Mouse (Mus musculus): ENCODE data around the gene Taar7e. TPM values are rescaled to one million over a fixed set of nuclear protein-coding genes. Genes with fewer than 3 reads are reported as not detected.

The Taar7e gene
- not detected in 2 replicates for polyA plus RNA-seq (2014; fragmentation: Nextera tagmentation; extraction: Ambion mirVana)

GRCm38 (mm10) chr10:24037314-24037713, at the start of gene Taar7e:
Taar7e (plus strand) TSS chr10:24037614.
- DNase-seq (ENCODE audit: low spot score) (no peak), ATAC-seq (ENCODE audit: low FRiP score) (no peak)
- no peak within 1 kb of the TSS for H3K4me3 ChIP-seq (replicated peaks; ENCODE audit: low read length)
- no peaks in the 10 kb centered on the region for H3K27me3 ChIP-seq (ENCODE audit: control insufficient read depth, insufficient read depth, low read length)
- H3K4me1 ChIP-seq (replicated peaks; ENCODE audit: control insufficient read depth, insufficient read depth, low read length) = no peaks in the 10 kb centered on the region
- no peaks in the 10 kb centered on the region for H3K9me3 ChIP-seq (ENCODE audit: control insufficient read depth, low read length)
- 90% methylated on average over 2 of the region's 2 CpGs for WGBS
- H3K9ac ChIP-seq = no peak within 1 kb of the TSS
- no peaks in the 10 kb centered on the region for H3K36me3 ChIP-seq (replicated peaks; ENCODE audit: control insufficient read depth, insufficient read depth)
- H3K4me2 ChIP-seq (replicated peaks) = no peak within 1 kb of the TSS
- H3K27ac ChIP-seq = no peak within 1 kb of the TSS

GRCm38 (mm10) chr10:23993381-23993780, 44.0 kb upstream of the Taar7e start, which contains the start of gene Taar7a:
Taar7a (minus strand) TSS chr10:23993481.
- Histone ChIP-seq H3K4me3 (replicated peaks; ENCODE audit: low read length) (no peak within 1 kb of the TSS), H3K9ac (no peak within 1 kb of the TSS), H3K36me3 (replicated peaks; ENCODE audit: control insufficient read depth, insufficient read depth) (no peaks in the 10 kb centered on the region), H3K4me2 (replicated peaks) (no peak within 1 kb of the TSS), H3K4me1 (replicated peaks; ENCODE audit: control insufficient read depth, insufficient read depth, low read length) (no peaks in the 10 kb centered on the region), H3K9me3 (ENCODE audit: control insufficient read depth, low read length) (no peaks in the 10 kb centered on the region), H3K27ac (no peak within 1 kb of the TSS), H3K27me3 (ENCODE audit: control insufficient read depth, insufficient read depth, low read length) (no peaks in the 10 kb centered on the region)
- WGBS = 84% methylated on average over 3 of the region's 3 CpGs
- ATAC-seq (ENCODE audit: low FRiP score) (no peak), DNase-seq (ENCODE audit: low spot score) (no peak)

GRCm38 (mm10) chr10:23999639-24000038, 37.8 kb upstream of the Taar7e start, which contains the start of gene Taar7b:
Taar7b (plus strand) TSS chr10:23999939.
- Histone ChIP-seq H3K4me1 (replicated peaks; ENCODE audit: control insufficient read depth, insufficient read depth, low read length) (no peaks in the 10 kb centered on the region), H3K9ac (no peak within 1 kb of the TSS), H3K36me3 (replicated peaks; ENCODE audit: control insufficient read depth, insufficient read depth) (no peaks in the 10 kb centered on the region), H3K4me2 (replicated peaks) (no peak within 1 kb of the TSS), H3K27me3 (ENCODE audit: control insufficient read depth, insufficient read depth, low read length) (no peaks in the 10 kb centered on the region), H3K9me3 (ENCODE audit: control insufficient read depth, low read length) (no peaks in the 10 kb centered on the region), H3K4me3 (replicated peaks; ENCODE audit: low read length) (no peak within 1 kb of the TSS), H3K27ac (no peak within 1 kb of the TSS)
- WGBS = 91% methylated on average over 1 of the region's 1 CpGs
- no peak for ATAC-seq (ENCODE audit: low FRiP score)
- DNase-seq (ENCODE audit: low spot score) = no peak

- Histone ChIP-seq H3K9ac (no peak overlapping the region), H3K9me3 (ENCODE audit: control insufficient read depth, low read length) (no peaks in the 10 kb centered on the region), H3K4me3 (replicated peaks; ENCODE audit: low read length) (no peak overlapping the region), H3K36me3 (replicated peaks; ENCODE audit: control insufficient read depth, insufficient read depth) (no peaks in the 10 kb centered on the region), H3K27ac (no peak overlapping the region), H3K4me1 (replicated peaks; ENCODE audit: control insufficient read depth, insufficient read depth, low read length) (no peaks in the 10 kb centered on the region), H3K27me3 (ENCODE audit: control insufficient read depth, insufficient read depth, low read length) (no peaks in the 10 kb centered on the region), H3K4me2 (replicated peaks) (no peak overlapping the region)
- DNase-seq (ENCODE audit: low spot score) (no peak), ATAC-seq (ENCODE audit: low FRiP score) (no peak)
- WGBS = 85% methylated on average over 1 of the region's 1 CpGs
These were observed 31.0 kb upstream of the Taar7e start for GRCm38 (mm10) chr10:24006442-24006841.

- no peaks in the 10 kb centered on the region for H3K4me1 ChIP-seq (replicated peaks; ENCODE audit: control insufficient read depth, insufficient read depth, low read length)
- no peak overlapping the region for H3K27ac ChIP-seq
- H3K27me3 ChIP-seq (ENCODE audit: control insufficient read depth, insufficient read depth, low read length) = no peaks in the 10 kb centered on the region
- H3K4me2 ChIP-seq (replicated peaks) = no peak overlapping the region
- no peaks in the 10 kb centered on the region for H3K36me3 ChIP-seq (replicated peaks; ENCODE audit: control insufficient read depth, insufficient read depth)
- 58% methylated on average over 2 of the region's 2 CpGs for WGBS
- ATAC-seq (ENCODE audit: low FRiP score) (no peak), DNase-seq (ENCODE audit: low spot score) (no peak)
- no peak overlapping the region for H3K4me3 ChIP-seq (replicated peaks; ENCODE audit: low read length)
- no peak overlapping the region for H3K9ac ChIP-seq
- no peaks in the 10 kb centered on the region for H3K9me3 ChIP-seq (ENCODE audit: control insufficient read depth, low read length)
These were observed 30.4 kb upstream of the Taar7e start for GRCm38 (mm10) chr10:24007034-24007433.

- Histone ChIP-seq H3K9ac (no peak overlapping the region), H3K9me3 (ENCODE audit: control insufficient read depth, low read length) (no peaks in the 10 kb centered on the region), H3K4me1 (replicated peaks; ENCODE audit: control insufficient read depth, insufficient read depth, low read length) (no peaks in the 10 kb centered on the region), H3K27me3 (ENCODE audit: control insufficient read depth, insufficient read depth, low read length) (no peaks in the 10 kb centered on the region), H3K36me3 (replicated peaks; ENCODE audit: control insufficient read depth, insufficient read depth) (no peaks in the 10 kb centered on the region), H3K27ac (no peak overlapping the region), H3K4me3 (replicated peaks; ENCODE audit: low read length) (no peak overlapping the region), H3K4me2 (replicated peaks) (no peak overlapping the region)
- WGBS = 95% methylated on average over 1 of the region's 1 CpGs
- ATAC-seq (ENCODE audit: low FRiP score) (no peak), DNase-seq (ENCODE audit: low spot score) (no peak)
These were observed 29.3 kb upstream of the Taar7e start for GRCm38 (mm10) chr10:24008143-24008542.

GRCm38 (mm10) chr10:24026922-24027321, 10.5 kb upstream of the Taar7e start, which contains the start of gene Taar7d:
Taar7d (plus strand) TSS chr10:24027222.
- H3K27ac ChIP-seq = no peak within 1 kb of the TSS
- no peaks in the 10 kb centered on the region for H3K9me3 ChIP-seq (ENCODE audit: control insufficient read depth, low read length)
- H3K36me3 ChIP-seq (replicated peaks; ENCODE audit: control insufficient read depth, insufficient read depth) = no peaks in the 10 kb centered on the region
- DNase-seq (ENCODE audit: low spot score) (no peak), ATAC-seq (ENCODE audit: low FRiP score) (no peak)
- H3K9ac ChIP-seq = no peak within 1 kb of the TSS
- no peaks in the 10 kb centered on the region for H3K4me1 ChIP-seq (replicated peaks; ENCODE audit: control insufficient read depth, insufficient read depth, low read length)
- H3K27me3 ChIP-seq (ENCODE audit: control insufficient read depth, insufficient read depth, low read length) = no peaks in the 10 kb centered on the region
- H3K4me3 ChIP-seq (replicated peaks; ENCODE audit: low read length) = no peak within 1 kb of the TSS
- no peak within 1 kb of the TSS for H3K4me2 ChIP-seq (replicated peaks)

- H3K9ac ChIP-seq = no peak overlapping the region
- no peak for ATAC-seq (ENCODE audit: low FRiP score)
- no peaks in the 10 kb centered on the region for H3K27me3 ChIP-seq (ENCODE audit: control insufficient read depth, insufficient read depth, low read length)
- no peaks in the 10 kb centered on the region for H3K9me3 ChIP-seq (ENCODE audit: control insufficient read depth, low read length)
- H3K4me3 ChIP-seq (replicated peaks; ENCODE audit: low read length) = no peak overlapping the region
- no peaks in the 10 kb centered on the region for H3K4me1 ChIP-seq (replicated peaks; ENCODE audit: control insufficient read depth, insufficient read depth, low read length)
- no peak overlapping the region for H3K4me2 ChIP-seq (replicated peaks)
- no peak for DNase-seq (ENCODE audit: low spot score)
- no peak overlapping the region for H3K27ac ChIP-seq
- no peaks in the 10 kb centered on the region for H3K36me3 ChIP-seq (replicated peaks; ENCODE audit: control insufficient read depth, insufficient read depth)
These were observed 6.1 kb upstream of the Taar7e start for GRCm38 (mm10) chr10:24031347-24031746.

GRCm38 (mm10) chr10:24040120-24040869, 2.9 kb downstream of the Taar7e start:
- Histone ChIP-seq H3K27me3 (ENCODE audit: control insufficient read depth, insufficient read depth, low read length) (no peaks in the 10 kb centered on the region), H3K4me1 (replicated peaks; ENCODE audit: control insufficient read depth, insufficient read depth, low read length) (no peaks in the 10 kb centered on the region), H3K27ac (no peak overlapping the region), H3K9me3 (ENCODE audit: control insufficient read depth, low read length) (no peaks in the 10 kb centered on the region), H3K4me3 (replicated peaks; ENCODE audit: low read length) (no peak overlapping the region), H3K9ac (no peak overlapping the region), H3K4me2 (replicated peaks) (no peak overlapping the region), H3K36me3 (replicated peaks; ENCODE audit: control insufficient read depth, insufficient read depth) (no peaks in the 10 kb centered on the region)
- DNase-seq (ENCODE audit: low spot score) = no peak
- 79% methylated on average over 2 of the region's 2 CpGs for WGBS
- ATAC-seq (ENCODE audit: low FRiP score) = no peak

GRCm38 (mm10) chr10:24049210-24049609, 11.8 kb downstream of the Taar7e start, which contains the start of gene Taar7f:
Taar7f (plus strand) TSS chr10:24049510.
- Histone ChIP-seq H3K9ac (no peak within 1 kb of the TSS), H3K4me1 (replicated peaks; ENCODE audit: control insufficient read depth, insufficient read depth, low read length) (no peaks in the 10 kb centered on the region), H3K27me3 (ENCODE audit: control insufficient read depth, insufficient read depth, low read length) (no peaks in the 10 kb centered on the region), H3K9me3 (ENCODE audit: control insufficient read depth, low read length) (no peaks in the 10 kb centered on the region), H3K27ac (no peak within 1 kb of the TSS), H3K4me3 (replicated peaks; ENCODE audit: low read length) (no peak within 1 kb of the TSS), H3K4me2 (replicated peaks) (no peak within 1 kb of the TSS), H3K36me3 (replicated peaks; ENCODE audit: control insufficient read depth, insufficient read depth) (no peaks in the 10 kb centered on the region)
- ATAC-seq (ENCODE audit: low FRiP score) (no peak), DNase-seq (ENCODE audit: low spot score) (no peak)

Data from hindbrain, embryonic 14.5 days (tissue).